Mouse (Mus musculus) brain, embryonic 14.5 days (tissue): ENCODE results near the gene Cyb5d1. TPM values are rescaled to one million over a fixed set of nuclear protein-coding genes. Genes with fewer than 3 reads are reported as not detected.

ENCODE experiments used
- DNase-seq: peaks from one replicate; pipeline ENCODE4 v3.0.0-alpha.2; 2011; ENCODE audit warnings: low read depth
- CTCF ChIP-seq: fragments of 200-500 bp; IDR thresholded peaks from 2 replicates; pipeline ENCODE4 v1.5.1; 2012; ENCODE audit warnings: inconsistent platforms, mild to moderate bottlenecking, moderate library complexity, borderline replicate concordance; ENCODE audit not compliant: insufficient read depth, insufficient read length; ENCODE audit errors: extremely low read depth
- POLR2A ChIP-seq: fragments of 200-500 bp; IDR thresholded peaks from 2 replicates; pipeline ENCODE4 v1.6.1; 2012; ENCODE audit warnings: mild to moderate bottlenecking, inconsistent platforms, borderline replicate concordance; ENCODE audit not compliant: poor library complexity, insufficient read depth, insufficient read length, severe bottlenecking; ENCODE audit errors: extremely low read depth
- polyA plus RNA-seq: library from polyadenylated mRNA; depleted of rRNA; stranded (reverse); fragments of >200 nt; gene quantifications from 2 replicates; pipeline ENCODE4 v1.2.3, GENCODE M21; 2012; rRNA removed

Gene Cyb5d1
- 26.7 and 28.7 TPM in 2 replicates for polyA plus RNA-seq

DNA sequence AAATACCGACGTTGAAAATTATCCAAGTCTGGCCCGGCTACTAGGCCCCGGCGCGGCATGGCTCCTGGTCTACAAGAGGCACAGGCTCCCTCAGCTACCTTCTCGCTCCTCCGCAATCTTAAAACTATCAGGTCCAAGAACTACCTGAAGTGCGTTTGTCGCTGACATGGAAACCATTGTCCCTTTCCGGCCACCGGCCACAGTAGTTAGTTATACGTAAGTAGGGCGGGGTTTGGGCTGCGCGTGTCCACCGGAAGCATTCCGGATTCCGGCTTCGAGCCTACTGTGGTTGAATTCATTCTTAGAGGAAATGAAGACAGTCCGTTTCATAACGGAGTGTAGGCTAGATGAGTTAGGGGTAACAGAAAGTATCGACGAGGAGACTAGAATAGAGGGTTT is at the start of gene Cyb5d1, which contains the start of gene Naa38:
Gene Cyb5d1, minus strand, starts transcription at position 397 of the 399 bp plus-strand sequence.
Gene Naa38, plus strand, starts transcription at position 253 of the 399 bp plus-strand sequence.
- DNase-seq: peak; percentile 97

DNA sequence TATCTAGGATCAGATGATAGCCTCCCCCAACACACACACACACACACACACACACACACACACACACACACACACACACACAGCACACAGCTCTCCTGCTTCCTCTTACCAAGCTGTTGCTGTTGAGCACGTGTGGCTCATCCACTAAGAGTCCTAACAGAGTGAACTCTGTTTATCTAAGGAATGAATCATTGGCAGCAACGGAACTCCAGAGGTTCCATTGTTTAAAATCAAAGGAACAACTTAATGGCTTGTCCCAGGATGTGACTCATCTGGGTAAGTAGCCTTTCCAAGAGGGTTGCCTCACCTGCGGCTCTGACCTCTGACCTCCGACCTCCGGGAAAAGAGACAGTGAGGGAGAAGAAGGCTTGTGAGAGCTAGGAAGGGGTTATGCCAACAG is 47.9 kb upstream of the Cyb5d1 start:
- no peak for DNase-seq
- no peak for TF ChIP-seq CTCF
- no peak for TF ChIP-seq POLR2A

DNA sequence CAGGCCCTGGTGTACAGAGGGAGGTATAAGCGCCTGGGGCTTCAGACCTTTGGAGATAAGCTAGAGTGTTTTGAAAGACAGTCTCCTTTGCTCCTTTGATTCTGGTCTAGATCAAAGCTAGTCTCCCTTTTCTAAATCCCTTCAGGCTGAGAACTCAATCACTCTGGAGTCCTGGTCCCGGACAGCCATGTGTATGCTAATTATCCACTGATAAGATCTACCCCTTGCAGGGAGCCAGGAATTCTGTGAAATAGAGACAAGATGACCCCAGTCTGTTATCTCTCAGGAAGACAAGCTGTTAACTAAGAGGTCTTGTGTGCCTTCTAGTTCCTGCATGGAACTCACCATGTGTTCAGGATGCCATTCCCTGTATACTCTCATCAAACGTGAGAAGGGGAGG is 41.9 kb upstream of the Cyb5d1 start:
- DNase-seq: no peak
- TF ChIP-seq CTCF (no peak), POLR2A (no peak)

- no peak for DNase-seq
- TF ChIP-seq POLR2A (no peak), CTCF (no peak)
These were observed 37.8 kb upstream of the Cyb5d1 start for GRCm38 (mm10) chr11:69433189-69433588.

DNA sequence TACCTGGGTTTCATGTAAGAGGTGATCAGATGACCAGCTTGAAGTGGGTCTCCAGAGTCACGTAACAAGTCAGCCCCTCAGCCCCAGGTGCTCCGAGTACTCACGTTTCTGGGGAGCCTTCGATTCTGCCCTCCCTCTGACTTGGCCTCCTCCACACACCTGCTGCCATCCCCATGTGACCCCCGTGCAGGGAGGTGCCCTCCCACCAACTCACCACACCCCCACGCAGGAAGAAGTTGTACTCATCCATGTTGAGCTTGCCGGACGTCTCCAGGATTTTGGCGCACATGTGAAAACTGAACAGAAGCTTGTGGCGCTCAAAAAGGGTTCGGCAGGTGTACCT is 37.2 kb upstream of the Cyb5d1 start:
- DNase-seq: no peak
- TF ChIP-seq CTCF: no peak
- TF ChIP-seq POLR2A: no peak

DNA sequence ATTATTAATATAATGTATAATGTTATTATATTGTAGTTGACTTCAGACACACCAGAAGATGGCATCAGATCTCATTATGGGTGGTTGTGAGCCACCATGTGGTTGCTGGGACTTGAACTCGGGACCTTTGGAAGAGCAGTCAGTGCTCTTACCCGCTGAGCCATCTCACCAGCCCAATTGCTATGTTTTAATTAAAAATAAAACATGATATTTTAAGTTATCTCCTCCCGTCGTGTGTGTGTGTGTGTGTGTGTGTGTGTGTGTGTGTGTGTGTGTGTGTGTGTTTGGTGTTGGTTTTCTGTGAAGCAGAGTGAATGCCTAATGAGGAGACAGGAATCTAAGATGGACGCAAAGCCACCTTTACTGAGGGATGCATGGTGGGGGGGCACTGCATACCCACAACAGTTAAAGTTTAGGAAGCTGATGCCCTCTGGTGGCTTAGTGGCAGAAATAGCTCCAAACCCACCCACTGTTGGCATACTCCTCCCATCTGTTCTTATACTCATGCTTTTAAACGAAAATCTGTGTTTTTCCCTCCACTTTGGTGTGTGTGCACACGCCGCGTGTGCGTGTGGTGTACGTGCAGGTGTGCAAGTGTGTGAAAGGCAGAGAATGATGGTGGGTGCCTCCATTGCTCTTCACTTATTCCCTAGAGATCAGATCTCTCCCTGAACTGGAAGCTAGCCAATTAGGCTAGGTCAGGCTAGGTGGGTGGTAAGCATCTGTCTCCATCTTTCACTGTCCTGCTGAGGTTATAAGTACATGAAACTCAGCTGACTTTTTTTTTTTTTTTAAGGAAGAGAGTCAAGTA is 36.6 kb upstream of the Cyb5d1 start:
- TF ChIP-seq POLR2A (no peak), CTCF (peak; percentile 81)
- DNase-seq: peak; percentile 94

DNA sequence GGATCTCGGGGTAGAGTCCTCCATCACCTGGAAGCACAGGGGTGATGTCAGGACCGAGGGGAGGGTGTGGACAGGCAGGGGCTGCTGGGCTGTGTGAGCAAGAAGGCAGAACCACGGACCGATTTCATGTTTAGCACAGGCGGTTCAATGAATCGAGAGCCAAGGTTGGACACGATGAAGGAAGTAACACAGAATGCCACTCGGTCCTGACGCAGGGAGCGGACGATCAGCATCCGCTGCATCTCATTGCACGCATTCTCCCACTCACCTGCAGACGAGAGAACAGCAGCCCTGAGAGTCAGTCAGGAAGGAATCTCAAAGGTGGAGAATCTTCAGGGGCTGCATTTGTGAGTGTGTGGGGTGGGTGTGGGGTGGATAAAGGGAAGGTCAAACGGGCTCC is 35.2 kb upstream of the Cyb5d1 start:
- TF ChIP-seq CTCF: no peak
- no peak for TF ChIP-seq POLR2A
- no peak for DNase-seq

DNA sequence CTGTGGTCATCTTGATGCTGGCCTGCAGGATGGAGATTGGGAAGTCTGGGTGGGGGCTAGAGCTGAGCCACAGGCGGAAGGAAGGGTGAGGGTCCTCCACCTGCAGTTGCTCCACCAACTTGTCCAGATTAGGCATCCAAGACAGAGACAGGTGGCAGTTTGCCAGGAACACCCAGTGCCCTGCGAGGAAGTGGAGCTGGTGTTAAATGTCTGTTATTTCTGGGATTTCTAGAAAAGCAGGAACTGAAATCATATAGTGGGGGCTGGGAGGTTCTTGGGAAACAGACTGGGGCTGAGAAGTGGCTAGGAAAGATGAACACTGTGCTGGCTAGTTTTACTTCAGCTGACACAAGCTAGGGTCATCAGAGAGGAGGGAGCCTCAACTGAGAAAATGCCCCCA is 33.9 kb upstream of the Cyb5d1 start:
- TF ChIP-seq CTCF (no peak), POLR2A (no peak)
- no peak for DNase-seq

GRCm38 (mm10) chr11:69428751-69429150 is 33.3 kb upstream of the Cyb5d1 start:
- no peak for TF ChIP-seq POLR2A
- TF ChIP-seq CTCF: no peak
- no peak for DNase-seq

DNA sequence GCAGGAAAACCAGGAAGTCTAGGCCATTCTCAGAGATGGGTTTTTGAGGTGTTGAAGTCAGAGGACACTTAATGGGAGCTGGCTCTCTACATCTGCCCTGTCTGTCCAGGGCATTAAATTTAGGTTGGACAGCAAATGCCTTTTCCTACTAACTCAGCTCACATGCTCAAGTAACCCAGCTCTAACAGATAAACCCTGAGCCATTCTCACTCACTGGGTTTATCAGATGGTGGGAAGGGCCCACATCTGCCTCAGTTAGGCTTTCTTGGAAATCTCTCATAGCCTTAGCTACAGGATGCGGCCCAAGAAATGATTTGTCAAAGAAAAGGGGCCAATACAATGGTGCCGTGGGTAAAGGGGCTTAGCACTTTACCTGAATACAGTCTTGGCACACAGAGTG is 30.8 kb upstream of the Cyb5d1 start:
- TF ChIP-seq CTCF: no peak
- TF ChIP-seq POLR2A: no peak
- no peak for DNase-seq

- DNase-seq: no peak
- no peak for TF ChIP-seq POLR2A
- no peak for TF ChIP-seq CTCF
These were observed 28.5 kb upstream of the Cyb5d1 start for GRCm38 (mm10) chr11:69423885-69424284.

DNA sequence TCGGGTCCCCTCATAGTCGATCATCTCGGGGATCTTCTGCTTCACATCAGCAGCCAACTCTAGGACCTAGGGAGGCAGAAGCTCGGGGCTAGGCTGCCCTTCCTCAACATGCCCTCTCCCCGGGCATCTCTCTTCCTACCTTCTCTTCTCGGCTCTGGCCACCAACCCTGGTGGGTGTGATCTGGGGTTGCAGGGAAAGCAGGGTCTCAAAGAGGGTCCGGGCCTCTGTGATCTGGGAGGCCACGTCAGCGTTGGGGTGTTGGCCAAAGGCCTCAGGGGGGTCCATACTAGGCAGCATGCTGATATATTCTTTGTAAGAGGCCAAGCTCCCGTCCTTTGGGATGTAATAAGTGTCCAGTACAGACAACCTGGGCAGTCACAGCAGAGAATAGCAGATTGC is 27.4 kb upstream of the Cyb5d1 start:
- TF ChIP-seq POLR2A (no peak), CTCF (no peak)

More for the DNA sequence above, 27.4 kb upstream of the Cyb5d1 start:
- DNase-seq: no peak
